Mouse (Mus musculus) gastrocnemius, postnatal 10 days (tissue): Measurements from ENCODE around the gene Ctsz. TPM values are rescaled to one million over a fixed set of nuclear protein-coding genes. Genes with fewer than 3 reads are reported as not detected.

Experiments used
- DNase-seq: peaks from one replicate; pipeline ENCODE4 v3.0.0; 2021; ENCODE audit warnings: mixed read lengths
- total RNA-seq, 2 experiments: library from RNA; stranded (reverse); gene quantifications; 2 replicates each; pipeline ENCODE4 v1.2.3; 2021

Ctsz gene
- total RNA-seq, 2 experiments from 2014 or later: 50.7 to 73.8 TPM

- no peak for DNase-seq
Observed at GRCm38 (mm10) chr2:174441898-174442297, 3.1 kb upstream of the Ctsz start.

- no peak for DNase-seq
Observed at GRCm38 (mm10) chr2:174439961-174440360, 1.1 kb upstream of the Ctsz start.

- no peak for DNase-seq
Observed at GRCm38 (mm10) chr2:174439450-174439838, 605 bp upstream of the Ctsz start.

GRCm38 (mm10) chr2:174438181-174438580 lies 658 bp downstream of the Ctsz start:
- DNase-seq: no peak

GRCm38 (mm10) chr2:174437697-174437982 lies 1.2 kb downstream of the Ctsz start:
- DNase-seq: no peak

GRCm38 (mm10) chr2:174436916-174437696 lies 1.7 kb downstream of the Ctsz start:
- DNase-seq: no peak

GRCm38 (mm10) chr2:174436076-174436701 lies 2.6 kb downstream of the Ctsz start:
- no peak for DNase-seq

GRCm38 (mm10) chr2:174434943-174435342 lies 3.9 kb downstream of the Ctsz start:
- no peak for DNase-seq

- DNase-seq: no peak
Observed at GRCm38 (mm10) chr2:174428996-174429591, 9.7 kb downstream of the Ctsz start.

- DNase-seq: no peak
Observed at GRCm38 (mm10) chr2:174428076-174428835, 10.6 kb downstream of the Ctsz start.

GRCm38 (mm10) chr2:174426856-174427255 lies 12.0 kb downstream of the Ctsz start:
- no peak for DNase-seq

- DNase-seq: no peak
Observed at GRCm38 (mm10) chr2:174424301-174425085, 14.3 kb downstream of the Ctsz start.

- DNase-seq: no peak
Observed at GRCm38 (mm10) chr2:174421107-174421506, 17.7 kb downstream of the Ctsz start.

- DNase-seq: peak; percentile 96
Observed at GRCm38 (mm10) chr2:174415731-174416310, 23.0 kb downstream of the Ctsz start, which contains the start of gene Nelfcd. Gene Nelfcd, plus strand, starts transcription at chr2:174415804.

GRCm38 (mm10) chr2:174415001-174415730 lies 23.7 kb downstream of the Ctsz start:
- no peak for DNase-seq

- DNase-seq: no peak
Observed at GRCm38 (mm10) chr2:174413127-174413526, 25.7 kb downstream of the Ctsz start.

GRCm38 (mm10) chr2:174410222-174410621 lies 28.6 kb downstream of the Ctsz start:
- DNase-seq: no peak

GRCm38 (mm10) chr2:174400396-174400795 lies 38.4 kb downstream of the Ctsz start:
- no peak for DNase-seq

GRCm38 (mm10) chr2:174397881-174398280 lies 41.0 kb downstream of the Ctsz start:
- no peak for DNase-seq

- no peak for DNase-seq
Observed at GRCm38 (mm10) chr2:174397065-174397464, 41.8 kb downstream of the Ctsz start.

GRCm38 (mm10) chr2:174396643-174397042 lies 42.2 kb downstream of the Ctsz start:
- no peak for DNase-seq
